Mouse (Mus musculus) liver, embryonic 14.5 days (tissue): ENCODE measurements at regions not wholly inside any gene's neighbourhood (a gene's known extent, or its start where the extent isn't known, plus 50 kb on each side); places are given as distances from the start of the nearest gene placed in this dataset.

Source experiments
- ATAC-seq: fragments of 200-750 bp; cut with Nextera tagmentation; 2 replicates; pipeline ENCODE4 v1.8.0; 2017; ENCODE audit warnings: moderate number of reproducible peaks, mild to moderate bottlenecking, moderate library complexity; ENCODE audit not compliant: insufficient read depth
- DNase-seq, 3 experiments: peaks; one replicate each; pipeline ENCODE4 v3.0.0-alpha.2; 2012 to 2013; ENCODE audit warnings: low read depth in 3 of 3, low spot score in 3 of 3
- H3K27ac ChIP-seq: fragments of 300-500 bp; sonication (generic); 2 replicates; pipeline ENCODE4 v1.5.1; 2014; ENCODE audit warnings: moderate library complexity, mild to moderate bottlenecking, control low read depth, inconsistent platforms
- H3K27me3 ChIP-seq: fragments of 300-500 bp; sonication (generic); 2 replicates; pipeline ENCODE4 v1.6.1; 2014; ENCODE audit warnings: mild to moderate bottlenecking, low read length, moderate library complexity; ENCODE audit not compliant: control insufficient read depth, insufficient read depth
- H3K36me3 ChIP-seq: fragments of 300-500 bp; sonication (generic); replicated peaks from 2 replicates; pipeline ENCODE4 v1.6.1; 2014; ENCODE audit warnings: low read depth; ENCODE audit not compliant: control insufficient read depth, insufficient read depth
- H3K4me1 ChIP-seq, 2 experiments: fragments of 200-500 bp in 1 of 2; fragments of 300-500 bp in 1 of 2; sonication (generic) in 1 of 2; replicated peaks; 2 replicates each; pipeline ENCODE4 v1.6.1; 2012 to 2014; ENCODE audit warnings: antibody characterized with exemption in 1 of 2, inconsistent platforms in 1 of 2, low read length in 1 of 2; ENCODE audit not compliant: control insufficient read depth in 2 of 2, insufficient read depth in 2 of 2
- H3K4me2 ChIP-seq: fragments of 300-500 bp; sonication (generic); 2 replicates; pipeline ENCODE4 v1.6.1; 2014; ENCODE audit warnings: low read depth, mild to moderate bottlenecking, control low read depth, moderate library complexity
- H3K4me3 ChIP-seq, 2 experiments: fragments of 200-500 bp in 1 of 2; fragments of 300-500 bp in 1 of 2; sonication (generic) in 1 of 2; 2 replicates each; pipeline ENCODE4 v1.5.1; 2012 to 2014; ENCODE audit warnings: low read depth in 2 of 2, low read length in 2 of 2, mild to moderate bottlenecking in 2 of 2, control low read depth in 1 of 2, inconsistent platforms in 1 of 2, moderate library complexity in 1 of 2; ENCODE audit not compliant: insufficient read depth in 1 of 2
- H3K9ac ChIP-seq: fragments of 300-500 bp; sonication (generic); replicated peaks from 2 replicates; pipeline ENCODE4 v1.6.1; 2014; ENCODE audit warnings: mild to moderate bottlenecking, control low read depth, moderate library complexity
- H3K9me3 ChIP-seq: fragments of 300-500 bp; sonication (generic); 2 replicates; pipeline ENCODE4 v1.6.1; 2016; ENCODE audit warnings: low read length, mixed read lengths; ENCODE audit not compliant: control insufficient read depth
- CTCF ChIP-seq: IDR thresholded peaks from 2 replicates; pipeline ENCODE4 v1.5.1; 2016; ENCODE audit warnings: antibody characterized with exemption, low read depth, control low read depth
- EP300 ChIP-seq: IDR thresholded peaks from 2 replicates; pipeline ENCODE4 v1.6.1; 2016; ENCODE audit warnings: antibody characterized with exemption, low read depth
- WGBS: fragments of 180-500 bp; shearing (Covaris S2); extraction: QIAGEN DNeasy Blood & Tissue Kit; methylation state at CpG from one replicate; pipeline ENCODE4 v1.1.7; 2014; ENCODE audit not compliant: insufficient replicate concordance; 5-methylcytosine and 5-hydroxymethylcytosine counted together

- H3K27ac ChIP-seq = no peak overlapping the region
- H3K4me1 ChIP-seq = no peaks in the 10 kb centered on the region
- DNase-seq = no peak
- H3K27me3 ChIP-seq = no peaks in the 10 kb centered on the region
- H3K9me3 ChIP-seq = no peaks in the 10 kb centered on the region
- WGBS = 63% methylated on average over 10 of the region's 10 CpGs
- ATAC-seq = no peak
- no peaks in the 10 kb centered on the region for H3K36me3 ChIP-seq
- no peak overlapping the region for H3K9ac ChIP-seq
- TF ChIP-seq CTCF = no peak
- TF ChIP-seq EP300 = no peak
- no peak overlapping the region for H3K4me2 ChIP-seq
- no peak overlapping the region for H3K4me3 ChIP-seq
These were observed 553.6 kb downstream of the Bnc2 start for GRCm38 (mm10) chr4:84121442-84121841.

DNA sequence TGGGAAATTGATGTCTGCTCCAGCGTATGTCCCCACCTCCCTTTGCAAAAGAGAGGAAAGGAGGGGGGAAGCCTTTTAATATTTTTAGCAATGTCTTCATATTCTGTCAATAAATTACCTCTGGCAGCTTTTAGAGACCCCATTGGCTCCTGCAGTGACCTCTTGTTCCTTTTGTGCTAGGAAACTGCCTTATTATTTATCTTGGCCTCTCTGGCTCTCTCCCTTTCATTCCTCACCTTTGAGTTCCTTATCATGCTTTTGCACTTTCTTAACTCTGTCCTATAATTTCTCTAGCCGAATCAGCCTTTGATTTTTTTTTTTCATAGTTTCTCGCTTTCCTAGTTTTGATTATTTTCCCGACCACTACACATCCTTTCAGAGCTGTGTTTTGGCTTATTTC lies 548.7 kb downstream of the Bnc2 start:
- Histone ChIP-seq H3K9me3 (no peaks in the 10 kb centered on the region), H3K4me3 (no peak overlapping the region)

GRCm38 (mm10) chr4:84127380-84127779 lies 547.7 kb downstream of the Bnc2 start:
- H3K36me3 ChIP-seq = no peaks in the 10 kb centered on the region
- no peaks in the 10 kb centered on the region for H3K27me3 ChIP-seq
- H3K4me1 ChIP-seq = no peaks in the 10 kb centered on the region
- no peak for TF ChIP-seq CTCF
- no peak for TF ChIP-seq EP300
- H3K9me3 ChIP-seq = no peaks in the 10 kb centered on the region
- H3K4me2 ChIP-seq = no peak overlapping the region
- WGBS = 35% methylated on average over 2 of the region's 2 CpGs
- no peak overlapping the region for H3K27ac ChIP-seq
- ATAC-seq (no peak), DNase-seq (no peak)
- H3K9ac ChIP-seq = no peak overlapping the region
- H3K4me3 ChIP-seq = no peak overlapping the region

More for the DNA sequence above, 548.7 kb downstream of the Bnc2 start:
- H3K4me2 ChIP-seq = no peak overlapping the region
- ATAC-seq = no peak
- no peaks in the 10 kb centered on the region for H3K27me3 ChIP-seq
- no peak overlapping the region for H3K27ac ChIP-seq
- no peak for TF ChIP-seq EP300
- TF ChIP-seq CTCF = no peak
- H3K36me3 ChIP-seq = no peaks in the 10 kb centered on the region
- H3K4me1 ChIP-seq = no peaks in the 10 kb centered on the region
- H3K9ac ChIP-seq = no peak overlapping the region
- DNase-seq = no peak
- 55% methylated on average over 4 of the region's 4 CpGs for WGBS

- ATAC-seq (no peak), DNase-seq (no peak)
- Histone ChIP-seq H3K9ac (no peak overlapping the region), H3K4me1 (no peaks in the 10 kb centered on the region), H3K4me2 (no peak overlapping the region), H3K4me3 (no peak overlapping the region), H3K27ac (no peak overlapping the region), H3K9me3 (no peaks in the 10 kb centered on the region), H3K27me3 (no peaks in the 10 kb centered on the region), H3K36me3 (no peaks in the 10 kb centered on the region)
- WGBS = 41% methylated on average over 7 of the region's 7 CpGs
- TF ChIP-seq EP300 (0 out of 2 replicates have a peak, but pooled peaks have one; percentile 9), CTCF (no peak)
These were observed 544.1 kb downstream of the Bnc2 start for GRCm38 (mm10) chr4:84130840-84131547.

DNA sequence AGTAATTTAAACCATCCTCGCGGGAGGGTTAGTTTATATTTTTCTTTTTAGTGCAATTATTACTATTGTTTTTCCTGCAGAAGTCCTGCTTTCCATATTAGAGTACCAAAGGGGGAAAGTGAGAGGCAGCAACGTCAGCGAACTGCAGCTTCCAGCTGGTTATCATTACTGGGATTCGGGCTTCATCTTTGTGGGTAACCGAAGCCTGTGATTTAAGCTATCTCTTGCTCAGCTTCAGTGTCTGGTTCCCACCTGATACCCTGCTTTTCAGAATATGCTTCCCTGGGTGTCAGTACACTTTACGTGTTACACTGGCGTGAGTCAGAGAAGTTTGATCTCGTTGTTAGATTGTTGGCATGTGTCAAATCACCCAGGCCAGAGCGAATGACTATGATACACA lies 539.3 kb downstream of the Bnc2 start:
- no peaks in the 10 kb centered on the region for H3K27me3 ChIP-seq
- ATAC-seq (no peak), DNase-seq (no peak)
- no peaks in the 10 kb centered on the region for H3K4me1 ChIP-seq
- TF ChIP-seq EP300 (no peak), CTCF (no peak)
- H3K4me2 ChIP-seq = no peak overlapping the region
- no peak overlapping the region for H3K9ac ChIP-seq
- H3K4me3 ChIP-seq = no peak overlapping the region
- no peaks in the 10 kb centered on the region for H3K36me3 ChIP-seq
- no peaks in the 10 kb centered on the region for H3K9me3 ChIP-seq
- 57% methylated on average over 10 of the region's 10 CpGs for WGBS
- H3K27ac ChIP-seq = no peak overlapping the region
